Mouse (Mus musculus) spleen, postnatal 36 days (tissue): ENCODE data around the gene Hoxc8.

Experiments used
- DNase-seq, 2 experiments: peaks; one replicate each; pipeline ENCODE4 v3.0.0; 2022; ENCODE audit warnings: low spot score in 2 of 2, mixed read lengths in 1 of 2

Hoxc8 gene

DNA sequence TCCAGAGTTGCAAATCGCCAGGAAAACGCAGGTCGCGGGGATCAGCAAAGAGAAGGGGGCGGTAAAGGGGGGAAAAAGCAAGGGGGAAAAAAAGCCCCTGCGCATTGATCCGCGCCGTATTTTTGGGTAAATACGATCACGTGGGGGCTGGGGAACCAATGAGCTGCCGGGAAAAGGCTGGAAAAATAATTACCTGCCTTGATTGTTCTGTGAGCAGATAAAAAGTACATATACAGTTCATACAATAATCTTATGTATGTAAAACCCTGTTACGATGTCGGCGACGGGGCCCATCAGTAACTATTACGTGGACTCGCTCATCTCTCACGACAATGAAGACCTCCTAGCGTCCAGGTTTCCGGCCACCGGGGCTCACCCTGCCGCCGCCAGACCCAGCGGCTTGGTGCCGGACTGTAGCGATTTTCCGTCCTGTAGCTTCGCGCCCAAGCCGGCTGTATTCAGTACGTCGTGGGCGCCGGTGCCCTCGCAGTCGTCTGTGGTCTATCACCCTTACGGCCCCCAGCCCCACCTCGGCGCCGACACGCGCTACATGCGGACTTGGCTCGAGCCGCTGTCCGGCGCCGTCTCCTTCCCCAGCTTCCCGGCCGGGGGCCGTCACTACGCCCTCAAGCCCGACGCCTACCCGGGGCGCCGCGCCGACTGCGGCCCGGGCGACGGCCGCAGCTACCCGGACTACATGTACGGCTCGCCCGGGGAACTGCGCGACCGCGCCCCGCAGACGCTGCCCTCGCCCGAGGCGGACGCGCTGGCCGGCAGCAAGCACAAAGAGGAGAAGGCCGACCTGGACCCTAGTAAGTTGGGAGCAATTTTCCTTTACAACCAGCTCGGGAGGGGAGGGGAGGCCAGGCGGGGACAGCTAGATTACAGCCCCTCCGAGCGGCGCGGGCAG, 8.8 kb upstream of the Hoxc8 start:
- no peak for DNase-seq

DNA sequence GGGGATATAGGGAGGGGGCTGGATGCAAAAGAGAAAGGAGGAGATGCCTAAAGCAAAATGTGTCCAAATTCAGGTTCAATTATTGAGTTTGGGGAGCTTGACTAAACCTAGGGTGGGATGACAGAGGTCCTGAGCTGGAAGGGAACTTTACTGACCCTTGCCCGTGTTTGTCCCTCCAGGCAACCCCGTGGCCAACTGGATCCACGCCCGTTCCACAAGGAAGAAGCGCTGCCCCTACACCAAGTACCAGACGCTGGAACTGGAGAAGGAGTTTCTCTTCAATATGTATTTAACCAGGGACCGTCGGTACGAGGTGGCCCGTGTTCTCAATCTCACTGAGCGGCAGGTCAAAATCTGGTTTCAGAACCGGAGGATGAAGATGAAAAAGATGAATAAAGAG, 6.7 kb upstream of the Hoxc8 start:
- no peak for DNase-seq

DNA sequence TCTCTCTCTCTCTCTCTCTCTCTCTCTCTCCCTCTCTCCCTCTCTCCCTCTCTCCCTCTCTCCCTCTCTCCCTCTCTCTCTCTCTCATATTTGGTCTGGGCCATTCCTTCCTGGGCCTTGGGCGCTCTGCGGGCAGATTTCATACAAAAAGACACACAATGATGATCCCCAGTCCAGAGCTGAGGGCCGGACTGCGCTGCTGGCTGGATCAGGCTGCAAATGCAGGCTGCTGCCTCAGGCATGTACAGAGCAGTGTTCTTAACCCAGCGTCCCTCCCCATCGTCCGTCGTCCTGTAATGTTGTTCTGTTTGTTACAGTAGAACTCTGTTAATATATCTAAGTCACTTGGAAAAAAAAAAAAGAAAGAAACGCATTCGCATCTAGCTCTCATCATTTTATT, 5.9 kb upstream of the Hoxc8 start:
- DNase-seq, result no peak

DNA sequence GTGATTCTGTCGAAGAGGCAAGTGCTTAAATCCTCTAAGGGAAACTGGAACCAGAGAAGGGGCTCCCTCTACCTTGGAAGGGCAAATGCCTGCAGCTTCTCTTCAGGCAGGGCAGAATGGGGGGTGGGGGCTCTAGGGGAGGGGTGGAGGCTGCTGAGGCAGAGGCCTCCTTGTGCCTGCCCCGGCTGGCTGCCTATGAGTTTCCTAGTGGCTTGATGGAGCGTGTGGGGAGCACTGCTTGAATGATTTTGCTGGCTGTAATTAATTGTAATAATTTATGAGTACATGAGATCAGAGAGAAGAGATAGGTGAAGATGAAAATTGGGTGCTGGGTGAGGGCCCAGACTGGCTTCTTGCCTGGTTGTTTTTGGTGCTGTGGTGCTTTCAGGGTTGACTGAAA, 5.5 kb upstream of the Hoxc8 start:
- DNase-seq, result no peak

DNA sequence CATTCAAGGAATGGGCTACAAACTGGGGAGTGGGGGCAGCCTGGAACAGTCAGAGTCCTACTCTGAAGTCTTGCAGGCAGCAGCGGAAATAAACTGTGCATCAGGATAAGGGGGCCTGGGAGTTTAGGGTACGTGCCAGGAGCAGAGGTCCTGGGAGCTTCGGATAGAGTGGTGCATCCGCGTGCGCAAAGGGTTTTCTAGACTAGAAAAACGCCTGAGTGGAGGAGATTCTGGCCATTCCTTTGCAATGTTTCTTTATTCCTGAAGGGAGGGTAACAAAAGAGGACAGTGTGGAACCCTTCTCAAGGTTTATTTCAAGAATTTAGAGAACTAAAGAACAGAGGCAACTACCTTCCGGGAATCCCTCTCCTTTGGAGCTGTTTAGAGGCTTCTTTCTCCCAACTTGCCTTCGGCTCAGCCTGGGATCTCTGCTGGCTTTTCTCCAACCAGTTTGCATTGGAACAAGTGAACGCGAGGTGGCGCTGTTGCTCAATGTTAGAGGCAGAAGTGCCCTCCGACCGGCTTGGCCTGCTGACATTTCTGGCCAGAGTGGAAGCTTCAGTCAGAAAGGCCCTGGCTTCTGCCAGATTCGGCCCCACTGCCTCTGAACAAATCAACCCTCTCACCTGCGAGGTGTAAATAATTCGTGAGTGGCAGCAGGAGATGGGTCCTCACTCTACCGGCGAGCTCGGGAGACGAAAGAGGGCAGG, 3.1 kb upstream of the Hoxc8 start:
- peak; percentile 64 to 66 for DNase-seq

DNA sequence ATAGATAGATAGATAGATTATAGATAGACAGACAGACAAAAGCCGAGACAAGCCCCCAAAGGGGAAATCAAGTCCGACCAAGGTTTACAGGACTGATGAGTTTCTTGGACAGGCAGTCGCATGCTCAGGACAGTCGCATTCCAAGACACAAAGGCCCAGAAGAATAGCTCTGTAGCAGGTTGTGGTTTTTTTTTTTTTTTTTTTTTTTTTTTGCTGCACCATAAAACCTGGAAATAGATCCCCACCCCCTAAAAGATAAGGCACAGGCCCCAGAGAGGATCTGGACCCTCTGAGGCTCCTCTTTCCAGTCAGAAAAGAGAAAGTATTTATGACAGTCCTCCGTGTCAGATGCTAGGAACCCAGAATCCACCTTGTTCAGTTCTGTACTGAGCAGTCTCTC, 2.3 kb upstream of the Hoxc8 start:
- DNase-seq, result no peak

DNA sequence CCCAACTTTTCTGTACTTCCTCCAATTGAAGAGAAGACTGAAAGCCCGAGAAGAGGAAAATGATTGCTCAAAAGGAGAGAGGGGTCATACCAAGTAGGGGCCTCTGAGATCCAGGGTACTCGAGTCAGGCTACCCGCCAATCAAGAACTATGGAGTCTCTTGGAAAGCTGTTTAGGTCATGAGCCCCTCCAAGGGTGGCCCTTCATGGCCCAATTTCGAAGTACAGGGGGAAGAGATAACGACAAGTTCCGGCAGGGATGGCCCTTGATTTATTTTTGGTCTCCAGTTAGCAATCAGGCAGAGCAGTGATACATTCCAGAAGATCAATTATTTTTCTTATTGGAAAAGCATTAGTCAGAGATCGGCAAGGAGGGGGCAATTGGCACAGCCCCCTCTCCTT, 1.4 kb downstream of the Hoxc8 start:
- no peak for DNase-seq

DNA sequence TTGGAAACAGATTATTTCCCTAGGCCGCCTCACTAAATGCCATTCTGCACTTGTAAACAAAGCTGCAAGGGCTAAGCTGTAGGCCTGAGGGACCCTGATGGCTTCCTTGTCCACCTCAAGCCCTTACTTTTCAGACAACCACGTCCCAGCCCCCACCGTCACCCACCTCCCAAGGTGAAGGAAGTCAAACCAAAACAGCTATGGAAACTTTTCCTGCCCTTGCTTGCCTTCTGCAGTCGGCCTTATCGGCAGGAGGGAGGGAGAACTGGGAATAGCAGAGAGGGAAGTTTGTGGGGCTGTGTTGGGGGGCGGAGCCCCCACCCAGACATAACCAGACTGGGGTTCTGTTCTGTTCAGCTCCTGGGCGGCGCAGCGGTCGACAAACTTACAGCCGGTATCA, 1.8 kb downstream of the Hoxc8 start:
- no peak for DNase-seq

DNA sequence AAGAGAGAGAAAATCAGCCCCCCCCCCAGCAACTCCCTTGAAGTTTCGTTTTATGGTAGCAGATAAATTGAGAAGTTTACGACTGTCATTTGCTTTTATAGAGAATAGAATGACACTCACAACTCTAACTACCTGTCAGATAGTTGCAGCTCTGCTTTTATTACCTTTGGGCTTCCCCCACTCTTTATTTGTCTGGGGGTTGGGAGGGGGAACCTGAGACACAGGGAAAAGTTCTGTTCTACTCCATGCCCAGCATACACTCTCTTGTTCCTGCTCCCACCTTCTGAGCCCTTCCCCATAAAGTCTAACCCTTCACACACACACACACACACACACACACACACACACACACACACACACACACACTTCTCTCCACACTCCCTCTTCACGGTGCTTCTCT, 2.5 kb downstream of the Hoxc8 start:
- no peak for DNase-seq

DNA sequence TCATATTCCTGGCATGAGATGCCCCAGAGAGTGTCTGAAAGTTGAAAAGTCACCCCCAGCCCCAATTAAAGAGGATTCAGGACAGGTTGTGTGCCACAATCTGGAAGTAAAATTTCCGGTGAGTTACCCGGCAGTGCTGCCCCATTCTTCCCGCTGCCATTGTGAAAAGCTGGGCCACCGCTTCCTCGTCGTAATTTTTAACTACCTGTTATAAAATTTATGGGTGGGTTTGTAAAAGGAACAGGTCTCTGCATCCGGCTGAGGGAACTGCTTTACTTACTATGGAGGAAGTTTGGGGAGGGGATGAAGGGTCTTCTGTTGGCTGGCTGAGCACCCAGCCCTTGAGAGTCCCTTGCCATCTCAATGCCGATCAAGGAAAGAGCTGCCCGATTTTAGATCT, 6.1 kb downstream of the Hoxc8 start:
- no peak for DNase-seq

DNA sequence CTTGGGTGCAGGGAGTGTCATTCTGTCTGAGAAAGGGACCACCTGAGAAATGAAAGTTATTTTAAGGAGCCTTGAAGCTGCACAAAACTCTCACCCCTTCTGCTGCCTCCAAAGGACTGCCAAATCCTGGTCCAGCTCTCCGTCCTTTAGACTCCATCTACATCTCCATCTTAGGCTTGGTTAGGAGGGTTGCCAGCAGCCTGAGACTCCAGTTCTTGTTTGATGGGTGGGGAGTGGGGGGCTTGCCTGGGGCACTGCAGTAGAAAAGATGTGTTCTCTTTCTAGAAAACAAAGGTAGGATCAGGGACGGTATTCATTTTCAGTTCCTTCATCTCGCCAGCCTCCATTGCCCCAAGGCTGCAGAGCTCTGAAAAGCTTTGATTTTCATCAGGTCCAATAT, 7.0 kb downstream of the Hoxc8 start:
- no peak for DNase-seq

DNA sequence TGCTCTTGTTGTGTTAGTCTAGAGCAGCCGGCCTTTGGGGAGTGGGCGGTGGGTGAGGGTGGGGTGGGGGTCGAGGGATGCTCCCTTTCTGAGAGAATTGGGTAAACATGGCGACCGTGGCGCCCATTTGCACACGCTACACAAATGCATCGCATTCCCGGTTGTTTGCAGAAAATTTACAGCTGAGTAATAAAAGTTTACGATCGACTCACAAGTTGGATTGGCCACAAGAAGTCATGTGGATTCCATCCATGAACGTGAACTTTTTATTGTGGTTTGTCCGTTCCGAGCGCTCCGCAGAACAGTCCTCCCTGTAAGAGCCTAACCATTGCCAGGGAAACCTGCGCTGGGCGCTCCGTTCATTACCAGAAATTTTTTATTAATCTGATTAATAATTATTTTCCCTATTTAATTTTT, 7.5 kb downstream of the Hoxc8 start, which contains the start of gene Hoxc6:
Hoxc6 (plus strand) TSS at position 319 of the 417 bp plus-strand sequence.
- DNase-seq, result no peak

DNA sequence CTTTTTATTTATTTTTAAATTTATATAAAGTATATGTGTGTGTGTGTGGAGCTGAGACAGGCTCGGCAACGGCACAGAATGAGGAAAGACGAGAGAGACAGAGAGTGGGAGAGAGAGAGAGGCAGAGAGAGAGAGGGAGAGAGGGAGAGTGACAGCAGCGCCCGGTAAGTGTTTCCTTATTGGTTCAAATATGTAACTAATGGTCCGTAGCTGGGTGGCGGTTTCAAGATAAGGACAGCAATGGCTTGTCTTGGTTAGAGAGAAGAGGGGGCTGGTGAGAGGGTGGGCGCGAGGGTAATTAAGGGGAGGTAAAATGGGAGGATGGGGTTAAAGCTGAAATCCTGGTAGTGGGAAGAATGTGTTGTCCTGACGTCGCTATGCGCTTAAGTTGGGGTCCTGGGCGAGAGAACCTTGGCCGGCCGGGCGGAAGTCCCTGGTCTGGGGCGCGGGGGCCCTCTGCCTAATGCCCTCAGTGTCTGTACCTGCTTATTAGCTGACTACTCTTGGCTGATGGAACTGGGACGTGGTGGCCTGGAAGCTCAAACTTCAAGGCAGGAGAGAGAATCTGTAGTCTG, 8.3 kb downstream of the Hoxc8 start:
- DNase-seq, result no peak

DNA sequence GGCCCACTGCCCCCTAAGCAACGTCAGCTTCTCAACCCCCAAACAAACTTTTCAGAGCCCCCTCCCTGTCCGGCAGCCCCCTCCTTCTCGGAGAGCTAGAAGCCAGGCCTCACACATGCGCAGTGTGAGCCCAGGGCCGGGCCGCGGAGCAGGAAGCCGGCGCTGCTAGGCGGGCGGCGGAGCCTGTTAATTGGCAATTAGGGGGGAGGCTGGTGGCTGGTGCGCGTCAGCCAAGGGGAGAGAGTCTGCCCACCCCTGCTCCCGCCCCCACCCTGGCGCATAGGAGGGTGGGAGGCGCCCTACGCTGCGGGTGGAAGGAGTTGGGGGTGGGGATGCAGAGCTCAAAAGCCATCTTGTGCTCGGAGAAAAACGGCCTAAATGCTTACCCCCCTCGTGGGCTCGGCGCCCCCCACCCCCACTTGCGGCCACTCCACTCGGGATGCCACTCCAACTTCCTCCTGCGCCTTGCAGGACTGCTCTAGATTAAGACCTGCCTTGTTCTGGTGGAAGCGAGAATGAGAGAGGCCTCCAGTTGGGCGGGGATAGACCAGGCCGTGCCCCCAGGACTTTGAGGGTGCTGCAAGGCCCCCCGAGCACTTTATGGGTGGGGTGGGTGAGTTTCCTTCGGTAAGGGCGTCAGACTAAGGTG, 8.9 kb downstream of the Hoxc8 start:
- peak; percentile 41 to 43 for DNase-seq

DNA sequence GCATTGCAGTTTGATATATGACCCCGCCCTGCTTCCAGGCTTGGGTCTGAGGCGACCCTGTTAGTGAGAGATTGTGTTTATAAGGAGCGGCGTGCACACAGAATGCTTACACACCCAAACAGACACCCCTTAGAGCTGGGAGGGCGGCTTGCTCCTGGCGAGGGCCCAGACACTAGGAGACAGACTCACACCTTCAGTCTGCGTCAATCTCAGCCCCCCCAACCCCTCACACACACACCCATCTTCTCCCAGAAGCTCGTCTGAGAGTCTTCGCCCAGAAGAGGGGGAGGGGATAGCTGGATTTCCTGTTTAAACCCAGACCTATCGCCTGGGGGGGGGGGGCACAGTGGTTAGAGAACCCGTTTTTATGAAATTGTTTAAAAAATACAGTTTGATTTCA, 9.5 kb downstream of the Hoxc8 start:
- no peak for DNase-seq

DNA sequence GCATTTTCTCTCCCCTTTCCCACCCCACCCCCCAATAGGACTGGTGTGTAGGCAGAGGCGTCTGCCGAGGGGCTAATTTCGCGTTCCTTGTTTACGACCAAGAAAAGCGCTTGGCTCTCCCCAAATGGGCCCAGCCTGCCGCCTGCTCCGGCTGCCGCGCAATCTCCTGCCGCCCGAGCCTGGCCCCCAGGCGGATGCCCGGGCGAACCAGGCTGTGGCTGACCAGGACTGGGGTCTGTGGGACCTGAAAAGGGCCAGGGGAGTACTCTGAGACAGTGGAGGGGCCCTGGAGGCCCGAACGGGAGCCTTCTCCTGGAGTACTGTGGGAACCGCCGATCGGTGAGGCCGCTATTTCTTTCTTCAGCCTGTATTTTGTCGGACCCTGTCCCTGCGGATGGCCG, 10.1 kb downstream of the Hoxc8 start:
- DNase-seq, result no peak

DNA sequence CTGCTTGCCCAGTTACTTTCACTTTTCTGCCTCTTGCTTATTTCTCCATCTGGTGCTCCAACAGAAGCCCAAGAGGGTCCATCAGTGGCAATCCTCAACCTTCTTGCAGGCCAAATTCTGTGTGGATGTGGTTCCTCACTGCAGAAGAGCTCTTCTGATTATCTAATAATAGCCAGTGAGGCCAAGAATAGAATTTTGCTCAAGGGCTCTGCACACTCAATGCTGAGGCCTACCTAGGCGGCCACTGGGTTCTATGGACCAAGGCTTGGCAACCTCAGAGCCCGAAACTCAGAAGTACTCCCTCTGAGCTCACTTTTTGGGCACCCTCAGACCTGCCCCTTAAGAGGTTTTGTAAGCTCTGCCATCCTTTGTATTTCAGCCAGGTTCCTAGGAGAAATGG, 11.0 kb downstream of the Hoxc8 start:
- no peak for DNase-seq

DNA sequence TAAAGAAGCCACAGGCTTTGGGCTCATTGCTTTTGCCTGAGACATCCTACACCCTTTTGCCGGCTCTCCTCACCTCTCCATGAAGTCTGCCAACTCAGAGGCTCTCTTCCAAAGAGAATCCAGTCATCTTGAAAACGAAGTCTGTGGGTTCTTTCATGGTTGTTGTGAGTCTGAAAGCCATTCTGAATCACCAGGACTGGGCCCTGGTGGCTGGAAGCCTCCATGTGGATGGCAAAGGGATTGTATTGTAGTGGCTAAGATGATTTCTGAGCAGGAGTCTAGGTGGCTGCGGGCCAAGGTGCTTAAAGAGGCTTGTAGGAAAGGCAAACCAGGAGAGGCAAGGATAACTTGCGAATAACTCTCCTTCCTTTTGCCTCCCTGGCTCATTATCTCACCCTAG, 11.7 kb downstream of the Hoxc8 start:
- DNase-seq, result no peak

DNA sequence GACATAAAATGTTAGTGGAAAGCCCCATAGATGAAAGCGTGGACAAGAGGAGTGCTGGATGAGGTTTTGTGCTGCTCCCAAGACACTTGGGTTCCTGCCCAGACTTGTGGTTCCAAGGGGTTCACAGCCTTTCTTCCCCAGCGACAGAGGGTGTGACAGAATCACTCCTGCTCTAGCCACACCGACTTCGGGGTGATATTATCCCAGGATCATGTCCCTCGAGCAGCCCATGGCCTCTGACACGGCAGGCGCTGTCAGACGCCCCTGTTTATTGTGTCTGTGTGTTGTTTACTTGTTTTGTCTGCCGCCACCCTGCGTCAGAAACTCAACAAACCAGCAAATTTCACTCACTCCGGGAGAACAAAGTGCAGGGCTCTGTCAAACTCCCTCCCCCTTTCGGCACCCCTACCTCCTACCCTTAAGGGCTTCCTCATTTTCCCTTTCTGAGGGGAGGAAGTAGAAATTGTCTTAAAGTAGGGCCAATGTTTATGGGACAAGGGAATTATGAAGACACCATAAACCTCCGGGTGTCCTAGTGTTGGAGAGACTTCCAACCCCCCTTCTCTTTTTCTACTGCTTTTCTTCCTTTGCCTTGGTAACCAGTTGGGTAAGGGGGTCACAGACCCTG, 12.5 kb downstream of the Hoxc8 start:
- no peak for DNase-seq

DNA sequence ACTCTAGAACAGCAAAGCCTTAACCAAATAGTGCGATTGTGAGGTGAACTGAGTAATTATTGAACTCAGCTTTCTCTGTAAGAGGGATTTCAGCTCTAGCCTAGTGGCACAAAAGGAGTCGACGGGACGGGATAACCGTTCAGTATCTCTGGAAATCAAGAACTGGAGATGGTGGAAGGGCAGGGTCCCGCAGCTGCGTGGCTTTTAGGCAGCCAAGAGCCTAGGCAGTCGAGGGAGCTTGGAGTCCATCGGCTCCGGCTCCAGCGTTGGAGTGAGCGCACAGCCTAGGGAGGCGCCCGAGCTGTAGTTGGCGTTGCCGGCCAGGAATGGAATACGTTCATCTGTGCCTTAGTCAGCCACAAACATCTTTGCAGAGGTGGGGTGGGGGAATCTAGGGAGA, 14.9 kb downstream of the Hoxc8 start:
- no peak for DNase-seq

DNA sequence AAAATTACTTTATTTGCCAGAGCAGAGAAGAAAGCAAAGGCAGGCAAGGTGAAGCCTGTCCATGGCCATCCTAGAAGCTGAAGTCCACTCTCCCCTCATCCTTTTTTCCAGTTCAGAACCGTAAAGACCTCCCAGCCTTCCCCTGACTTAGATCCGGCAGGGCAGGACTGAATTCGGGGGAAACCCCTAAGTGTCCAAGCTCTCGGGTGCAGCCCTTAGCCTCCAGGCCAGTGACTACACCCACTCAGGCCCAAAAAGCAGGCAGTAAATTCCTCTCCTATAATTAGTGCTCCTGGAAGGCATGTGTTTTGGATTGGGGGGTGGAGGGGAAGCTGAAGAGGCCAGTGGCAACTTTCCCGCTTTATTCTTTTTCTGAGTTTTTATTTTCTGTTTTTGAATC, 15.4 kb downstream of the Hoxc8 start:
- DNase-seq, result no peak

DNA sequence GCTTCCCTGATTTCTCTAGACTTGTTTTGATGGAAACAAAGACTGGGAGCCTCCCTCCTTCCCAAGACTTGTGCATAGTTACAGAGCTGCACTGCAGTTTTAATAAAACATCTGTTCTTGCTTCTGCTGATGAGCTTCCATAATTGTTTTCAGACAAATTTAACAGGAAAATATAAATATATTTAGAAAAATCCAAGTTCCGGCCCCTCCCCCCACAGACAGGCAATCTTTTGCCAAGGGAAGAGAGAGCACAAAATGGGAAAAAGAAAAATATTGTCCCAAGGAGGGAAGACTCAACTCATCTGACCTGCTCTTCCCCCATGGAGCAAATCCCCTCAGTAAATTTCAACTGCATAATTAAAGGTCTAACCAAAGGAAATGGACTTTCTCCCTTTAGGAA, 15.9 kb downstream of the Hoxc8 start:
- no peak for DNase-seq
